Mouse (Mus musculus): ENCODE results near the gene Sirt4. TPM values are rescaled to one million over a fixed set of nuclear protein-coding genes. Genes with fewer than 3 reads are reported as not detected.

Sirt4 gene
- 4.6 and 6.5 TPM in 2 replicates for polyA plus RNA-seq (2015; fragmentation: Nextera tagmentation; extraction: Ambion mirVana)

DNA sequence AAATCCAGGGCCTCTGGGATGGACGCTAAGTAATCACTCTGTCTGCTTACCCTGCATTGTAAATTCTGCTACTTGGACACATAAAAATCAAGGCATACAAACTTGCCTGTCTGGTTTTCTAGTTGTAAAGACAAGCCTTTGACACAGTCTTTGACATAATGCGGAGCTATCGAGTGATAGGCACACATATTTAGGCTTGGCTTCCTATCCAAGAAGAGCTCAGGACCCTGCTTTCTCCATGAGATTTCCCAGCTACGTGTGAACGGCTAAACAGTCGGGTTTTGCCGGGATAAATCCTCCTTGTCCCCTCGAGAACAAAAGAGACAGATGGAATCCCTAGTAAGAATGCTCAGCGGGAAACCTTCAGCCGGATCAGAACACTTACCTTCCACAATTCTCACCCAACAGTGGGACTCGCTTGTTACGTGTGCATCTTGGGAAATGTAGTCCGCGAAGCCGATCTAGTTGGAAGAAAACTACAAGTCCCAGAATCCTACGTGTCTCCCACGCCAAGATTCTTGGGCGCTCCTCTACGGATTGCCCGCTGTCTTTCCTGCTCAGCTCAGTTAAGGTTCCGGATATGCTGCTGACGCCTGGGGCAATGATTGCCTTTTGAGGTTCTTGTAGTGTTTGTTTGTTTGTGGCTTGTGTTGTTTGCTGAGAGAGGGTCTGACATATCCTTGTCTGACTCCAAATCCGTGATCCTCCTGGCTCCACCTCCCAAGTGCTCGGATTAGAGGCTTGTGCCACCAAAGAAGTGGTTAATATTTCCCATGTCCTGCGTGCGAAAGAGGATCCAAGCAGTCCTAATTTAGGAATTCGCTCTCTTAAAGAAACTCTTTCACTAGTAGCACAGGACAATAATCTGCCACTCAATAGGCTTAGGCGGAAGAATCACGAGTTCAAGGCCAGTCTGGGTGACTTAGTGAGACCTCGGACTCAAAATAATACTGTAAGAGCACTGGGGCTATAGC is at the start of gene Sirt4:
Gene Sirt4 (minus strand): TSS at position 779 of the 974 bp plus-strand sequence.
- whole genome bisulfite sequencing (ENCODE audit: insufficient replicate concordance), result 7% methylated on average over 30 of the region's 30 CpGs
- ATAC-seq (ENCODE audit: low read depth), result peak; percentile 88

DNA sequence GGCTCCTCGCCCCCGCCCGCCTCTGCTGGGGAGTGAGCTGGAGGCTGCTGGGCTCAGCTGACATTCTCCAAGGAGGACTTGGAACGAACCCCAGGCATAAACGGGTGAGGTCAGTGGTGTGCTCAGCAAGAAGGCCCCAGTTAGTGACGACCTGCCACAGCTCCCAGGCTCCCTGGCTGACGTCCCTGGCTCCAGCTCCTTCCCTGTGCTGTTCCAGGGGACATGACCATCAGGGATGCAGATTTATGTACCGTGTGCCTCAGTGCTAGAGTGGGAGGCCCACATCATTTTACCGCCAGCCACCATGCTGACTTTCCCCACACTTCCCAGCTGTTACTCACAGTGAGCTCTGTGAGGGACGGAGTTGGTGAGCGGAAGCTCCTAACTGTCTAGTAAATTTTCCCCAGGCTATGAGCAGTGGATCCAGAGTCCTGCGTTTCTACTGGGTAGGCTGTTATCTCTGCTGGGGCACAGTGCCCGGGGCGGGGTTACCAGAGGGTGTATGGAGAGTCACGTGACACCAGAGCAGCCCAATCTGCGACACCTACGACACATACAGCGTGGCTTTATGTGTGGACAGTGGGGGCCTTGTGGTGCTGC is 47.2 kb upstream of the Sirt4 start:
- Histone ChIP-seq H3K4me3 (ENCODE audit: low read depth, low read length) (peak overlapping the region; percentile 36), H3K9me3 (replicated peaks; ENCODE audit: control insufficient read depth, low read length) (no peaks in the 10 kb centered on the region), H3K4me2 (ENCODE audit: low read depth, low read length) (peak overlapping the region; percentile 61), H3K27ac (ENCODE audit: low read length) (peak overlapping the region; percentile 71), H3K9ac (ENCODE audit: low read depth, low read length) (peak overlapping the region; percentile 46), H3K27me3 (ENCODE audit: control insufficient read depth, insufficient read depth, low read depth, low read length) (no peaks in the 10 kb centered on the region), H3K4me1 (ENCODE audit: control insufficient read depth, low read depth, low read length) (peaks cover 72% of the 10 kb centered on the region), H3K36me3 (ENCODE audit: control insufficient read depth, insufficient read depth) (no peaks in the 10 kb centered on the region)
- 17% methylated on average over 18 of the region's 18 CpGs for WGBS (ENCODE audit: insufficient replicate concordance)
- peak; percentile 89 for ATAC-seq (ENCODE audit: low read depth)

More for the DNA sequence above, at the start of gene Sirt4:
- H3K27ac ChIP-seq (ENCODE audit: low read length), result peak within 1 kb of the TSS; percentile 56
- peak within 1 kb of the TSS; percentile 73 for H3K4me2 ChIP-seq (ENCODE audit: low read depth, low read length)
- no peaks in the 10 kb centered on the region for H3K9me3 ChIP-seq (replicated peaks; ENCODE audit: control insufficient read depth, low read length)
- peak within 1 kb of the TSS; percentile 74 for H3K9ac ChIP-seq (ENCODE audit: low read depth, low read length)
- H3K27me3 ChIP-seq (ENCODE audit: control insufficient read depth, insufficient read depth, low read depth, low read length), result no peaks in the 10 kb centered on the region
- H3K4me3 ChIP-seq (ENCODE audit: low read depth, low read length), result peak within 1 kb of the TSS; percentile 59
- peaks cover 15% of the 10 kb centered on the region for H3K4me1 ChIP-seq (ENCODE audit: control insufficient read depth, low read depth, low read length)
- H3K36me3 ChIP-seq (ENCODE audit: control insufficient read depth, insufficient read depth), result no peaks in the 10 kb centered on the region

DNA sequence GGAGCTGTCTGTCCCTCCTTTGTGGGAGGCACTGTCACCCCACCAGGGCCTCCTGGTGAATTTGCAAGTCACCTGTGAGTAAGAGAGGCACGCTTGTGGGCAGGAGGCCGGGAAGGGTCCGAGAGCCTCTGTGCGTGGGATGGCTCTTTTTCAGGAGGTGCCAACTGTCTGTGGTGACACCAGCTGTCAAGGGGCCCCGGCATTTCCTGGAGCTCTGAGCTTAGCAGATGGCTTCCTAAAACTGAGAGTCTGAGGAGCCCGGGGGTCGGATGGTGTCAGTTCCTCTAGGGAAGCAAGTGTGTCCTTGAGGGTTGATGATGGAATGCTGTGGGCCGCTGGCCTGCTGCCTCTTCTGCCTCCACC is 45.9 kb upstream of the Sirt4 start:
- ATAC-seq (ENCODE audit: low read depth), result no peak
- Histone ChIP-seq H3K36me3 (ENCODE audit: control insufficient read depth, insufficient read depth) (no peaks in the 10 kb centered on the region), H3K9ac (ENCODE audit: low read depth, low read length) (peak overlapping the region; percentile 1; the same call in 1 of the 2 replicates), H3K9me3 (replicated peaks; ENCODE audit: control insufficient read depth, low read length) (no peaks in the 10 kb centered on the region), H3K4me3 (ENCODE audit: low read depth, low read length) (no peak overlapping the region), H3K4me1 (ENCODE audit: control insufficient read depth, low read depth, low read length) (peaks cover 76% of the 10 kb centered on the region), H3K27me3 (ENCODE audit: control insufficient read depth, insufficient read depth, low read depth, low read length) (no peaks in the 10 kb centered on the region), H3K4me2 (ENCODE audit: low read depth, low read length) (peak overlapping the region; percentile 31), H3K27ac (ENCODE audit: low read length) (peak overlapping the region; percentile 80)
- 23% methylated on average over 8 of the region's 8 CpGs for WGBS (ENCODE audit: insufficient replicate concordance)

DNA sequence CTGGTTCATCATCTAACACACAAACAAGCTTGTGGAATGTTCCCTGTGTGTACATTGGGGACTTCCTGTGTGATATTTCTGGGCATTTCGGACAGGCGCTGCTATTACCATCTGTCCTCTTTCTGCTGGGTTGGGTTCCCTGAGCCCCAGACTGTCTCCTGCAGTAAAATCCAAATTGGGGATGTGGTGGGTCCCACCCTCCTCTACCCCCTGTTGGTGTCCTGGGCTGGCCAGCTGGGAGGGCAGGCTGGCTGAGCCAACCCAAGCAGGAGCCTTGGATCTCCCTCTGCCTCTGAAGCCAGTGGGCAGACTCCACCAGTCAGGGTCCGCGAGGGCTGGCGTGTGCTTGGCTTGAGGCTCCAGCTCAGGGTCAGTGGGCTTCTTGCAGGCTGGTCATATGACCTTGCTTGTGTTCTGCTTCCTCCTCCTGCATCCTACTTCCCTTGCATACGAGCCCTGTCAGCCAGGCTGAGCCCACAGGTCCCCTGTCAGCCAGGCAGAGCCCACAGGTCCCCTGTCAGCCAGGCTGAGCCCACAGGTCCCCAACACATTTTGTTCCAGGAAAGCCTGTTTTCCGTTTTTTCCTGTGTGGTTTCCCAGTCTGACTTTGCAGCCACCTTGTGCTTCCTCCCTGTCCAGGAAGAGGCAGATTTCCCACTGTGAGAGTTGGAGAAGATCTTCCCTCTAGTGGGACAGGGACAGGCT is 45.4 kb upstream of the Sirt4 start:
- Histone ChIP-seq H3K27me3 (ENCODE audit: control insufficient read depth, insufficient read depth, low read depth, low read length) (no peaks in the 10 kb centered on the region), H3K9ac (ENCODE audit: low read depth, low read length) (peak overlapping the region; percentile 1; the same call in 1 of the 2 replicates), H3K4me3 (ENCODE audit: low read depth, low read length) (no peak overlapping the region), H3K27ac (ENCODE audit: low read length) (peak overlapping the region; percentile 80), H3K4me2 (ENCODE audit: low read depth, low read length) (peak overlapping the region; percentile 31), H3K4me1 (ENCODE audit: control insufficient read depth, low read depth, low read length) (peaks cover 71% of the 10 kb centered on the region), H3K9me3 (replicated peaks; ENCODE audit: control insufficient read depth, low read length) (no peaks in the 10 kb centered on the region), H3K36me3 (ENCODE audit: control insufficient read depth, insufficient read depth) (no peaks in the 10 kb centered on the region)
- WGBS (ENCODE audit: insufficient replicate concordance), result 44% methylated on average over 7 of the region's 7 CpGs
- no peak for ATAC-seq (ENCODE audit: low read depth)

DNA sequence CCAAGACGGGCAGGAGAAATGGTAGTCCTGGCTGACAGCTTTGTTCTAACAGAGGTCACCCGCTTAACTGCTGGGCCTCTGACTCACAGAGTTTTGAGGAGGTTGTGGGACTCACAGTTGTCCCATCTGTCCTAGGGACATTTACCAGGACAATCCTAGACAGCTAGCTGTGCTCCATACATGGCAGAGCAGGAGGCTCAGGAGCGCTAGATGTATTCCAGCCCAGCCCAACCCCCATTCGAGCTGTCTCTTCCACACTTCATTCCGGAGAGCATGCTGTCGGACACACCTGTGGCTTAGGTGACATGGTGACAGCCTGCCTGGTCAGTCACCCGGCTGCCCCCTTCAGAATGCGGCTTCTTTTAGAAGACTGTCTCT is 44.8 kb upstream of the Sirt4 start:
- H3K27me3 ChIP-seq (ENCODE audit: control insufficient read depth, insufficient read depth, low read depth, low read length), result no peaks in the 10 kb centered on the region
- ATAC-seq (ENCODE audit: low read depth), result no peak
- H3K4me2 ChIP-seq (ENCODE audit: low read depth, low read length), result 0 out of 2 replicates have a peak overlapping the region, but pooled peaks have one; percentile 2
- WGBS (ENCODE audit: insufficient replicate concordance), result 47% methylated on average over 8 of the region's 8 CpGs
- no peaks in the 10 kb centered on the region for H3K36me3 ChIP-seq (ENCODE audit: control insufficient read depth, insufficient read depth)
- H3K27ac ChIP-seq (ENCODE audit: low read length), result peak overlapping the region; percentile 80
- H3K4me1 ChIP-seq (ENCODE audit: control insufficient read depth, low read depth, low read length), result peaks cover 70% of the 10 kb centered on the region
- H3K9ac ChIP-seq (ENCODE audit: low read depth, low read length), result no peak overlapping the region
- no peak overlapping the region for H3K4me3 ChIP-seq (ENCODE audit: low read depth, low read length)
- no peaks in the 10 kb centered on the region for H3K9me3 ChIP-seq (replicated peaks; ENCODE audit: control insufficient read depth, low read length)

DNA sequence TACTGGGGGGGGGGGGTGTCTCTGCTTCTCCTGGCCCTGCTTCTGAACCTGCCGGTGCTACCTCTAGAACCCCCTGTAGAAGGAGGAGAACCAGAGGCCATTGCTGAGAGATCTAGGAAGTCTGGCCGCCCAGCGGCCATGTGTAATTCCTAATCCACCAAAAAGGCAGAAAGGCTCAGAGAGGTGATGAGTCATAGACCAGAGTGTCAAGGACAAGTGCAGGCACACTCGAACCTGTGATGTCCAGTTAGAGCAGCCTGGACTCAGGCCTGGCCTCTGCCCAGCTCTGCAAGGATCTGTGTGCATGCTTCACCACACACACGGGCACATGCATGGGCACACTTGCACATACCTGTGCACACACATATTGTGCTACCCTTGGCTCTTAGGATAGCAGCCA is 43.6 kb upstream of the Sirt4 start:
- ATAC-seq (ENCODE audit: low read depth), result no peak
- Histone ChIP-seq H3K9me3 (replicated peaks; ENCODE audit: control insufficient read depth, low read length) (no peaks in the 10 kb centered on the region), H3K27ac (ENCODE audit: low read length) (no peak overlapping the region), H3K9ac (ENCODE audit: low read depth, low read length) (no peak overlapping the region), H3K4me3 (ENCODE audit: low read depth, low read length) (no peak overlapping the region), H3K27me3 (ENCODE audit: control insufficient read depth, insufficient read depth, low read depth, low read length) (no peaks in the 10 kb centered on the region), H3K4me1 (ENCODE audit: control insufficient read depth, low read depth, low read length) (peaks cover 71% of the 10 kb centered on the region), H3K36me3 (ENCODE audit: control insufficient read depth, insufficient read depth) (no peaks in the 10 kb centered on the region), H3K4me2 (ENCODE audit: low read depth, low read length) (no peak overlapping the region)
- 62% methylated on average over 5 of the region's 5 CpGs for WGBS (ENCODE audit: insufficient replicate concordance)

DNA sequence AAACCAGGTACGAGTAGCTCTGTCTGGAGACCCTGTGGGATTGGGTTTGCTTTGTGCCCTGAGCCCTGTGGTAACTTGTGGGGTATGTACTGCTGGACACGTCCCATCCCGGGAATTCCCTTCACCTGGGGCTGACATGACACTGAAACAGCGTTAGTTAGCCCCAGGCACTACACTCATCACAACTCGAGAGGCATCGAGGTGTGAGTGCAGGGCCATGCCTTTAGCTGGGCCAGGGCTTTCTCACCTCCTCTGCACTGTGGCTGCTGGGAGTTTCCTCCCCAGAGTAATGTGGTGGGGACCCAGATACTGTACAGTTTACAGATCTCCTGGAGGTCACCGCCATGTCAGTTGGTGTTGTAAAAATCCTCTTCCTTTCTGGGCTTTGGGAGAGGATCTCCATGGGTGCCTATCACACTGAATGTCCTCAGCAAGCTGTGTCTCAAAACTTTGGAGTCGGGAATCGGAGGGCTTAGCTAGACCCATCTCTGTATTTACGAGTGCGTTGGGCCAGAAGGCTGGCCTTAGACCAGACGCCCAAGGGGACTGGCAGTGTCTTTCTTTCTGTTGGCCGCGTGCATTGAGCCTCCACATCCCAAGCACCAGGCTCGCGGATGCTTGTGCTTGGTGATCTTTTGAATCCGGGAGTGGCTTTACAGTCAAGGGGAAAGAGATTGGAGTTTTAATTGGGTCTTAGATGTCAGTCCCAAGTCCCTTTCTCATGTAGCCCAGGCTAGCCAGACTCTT is 42.1 kb upstream of the Sirt4 start:
- H3K4me3 ChIP-seq (ENCODE audit: low read depth, low read length), result no peak overlapping the region
- H3K36me3 ChIP-seq (ENCODE audit: control insufficient read depth, insufficient read depth), result no peaks in the 10 kb centered on the region
- no peak overlapping the region for H3K27ac ChIP-seq (ENCODE audit: low read length)
- 79% methylated on average over 17 of the region's 17 CpGs for WGBS (ENCODE audit: insufficient replicate concordance)
- peaks cover 70% of the 10 kb centered on the region for H3K4me1 ChIP-seq (ENCODE audit: control insufficient read depth, low read depth, low read length)
- no peak overlapping the region for H3K9ac ChIP-seq (ENCODE audit: low read depth, low read length)
- no peaks in the 10 kb centered on the region for H3K9me3 ChIP-seq (replicated peaks; ENCODE audit: control insufficient read depth, low read length)
- no peak for ATAC-seq (ENCODE audit: low read depth)
- H3K27me3 ChIP-seq (ENCODE audit: control insufficient read depth, insufficient read depth, low read depth, low read length), result no peaks in the 10 kb centered on the region
- no peak overlapping the region for H3K4me2 ChIP-seq (ENCODE audit: low read depth, low read length)

DNA sequence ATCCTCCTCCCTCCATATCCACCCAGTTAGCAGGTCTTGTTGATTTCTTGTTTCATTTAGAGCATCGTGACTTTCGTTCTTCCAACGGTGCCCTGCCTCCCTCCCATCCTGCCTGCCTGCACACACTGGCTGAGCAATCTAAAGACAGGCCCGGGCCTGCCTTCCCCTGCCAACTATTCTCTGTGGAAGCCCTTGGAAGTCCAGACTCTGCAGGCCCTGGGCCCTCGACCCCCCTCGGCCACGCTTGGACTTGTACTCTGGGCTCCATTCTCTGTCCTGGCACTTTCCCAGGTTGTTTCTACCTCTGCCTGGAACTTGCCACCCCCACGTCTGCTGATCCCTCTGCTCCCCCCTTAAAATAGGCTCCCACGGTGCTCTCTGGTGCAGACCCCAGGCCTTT is 41.4 kb upstream of the Sirt4 start:
- H3K4me1 ChIP-seq (ENCODE audit: control insufficient read depth, low read depth, low read length), result peaks cover 70% of the 10 kb centered on the region
- no peak for ATAC-seq (ENCODE audit: low read depth)
- H3K36me3 ChIP-seq (ENCODE audit: control insufficient read depth, insufficient read depth), result no peaks in the 10 kb centered on the region
- H3K4me2 ChIP-seq (ENCODE audit: low read depth, low read length), result no peak overlapping the region
- no peaks in the 10 kb centered on the region for H3K9me3 ChIP-seq (replicated peaks; ENCODE audit: control insufficient read depth, low read length)
- no peak overlapping the region for H3K9ac ChIP-seq (ENCODE audit: low read depth, low read length)
- 72% methylated on average over 9 of the region's 9 CpGs for WGBS (ENCODE audit: insufficient replicate concordance)
- no peak overlapping the region for H3K4me3 ChIP-seq (ENCODE audit: low read depth, low read length)
- no peaks in the 10 kb centered on the region for H3K27me3 ChIP-seq (ENCODE audit: control insufficient read depth, insufficient read depth, low read depth, low read length)
- no peak overlapping the region for H3K27ac ChIP-seq (ENCODE audit: low read length)

Data from liver, embryonic 16.5 days (tissue).